Mouse (Mus musculus): ENCODE data around the gene Rapgef1.
"Not testable (repeated sequence)": the region's sequence is repeated elsewhere in the genome, so short reads cannot be mapped to it uniquely, and the experiment has no call there.

The Rapgef1 gene

DNA sequence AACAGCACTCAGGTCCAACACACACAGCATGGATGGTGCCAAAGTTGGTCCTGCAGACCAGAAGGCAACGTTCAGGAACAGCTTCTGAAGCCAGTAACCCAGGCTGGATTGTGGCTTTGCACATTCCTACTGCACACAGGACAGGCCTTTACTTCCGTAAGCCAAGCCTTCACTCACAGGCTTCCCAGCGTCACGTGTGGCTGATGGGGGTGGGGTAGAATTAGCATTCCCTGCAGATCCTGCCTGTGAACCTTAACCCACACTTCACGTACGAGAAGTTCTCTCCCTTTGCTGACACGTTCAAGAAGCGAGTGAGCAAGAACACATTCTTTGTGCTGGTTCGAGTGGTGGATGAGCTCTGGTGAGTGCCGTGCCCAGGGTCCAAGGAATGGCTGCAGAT, 113.0 kb downstream of the Rapgef1 start:
- DNase-seq (ENCODE audit: extremely low read depth, insufficient read length, low spot score): no peak

DNA sequence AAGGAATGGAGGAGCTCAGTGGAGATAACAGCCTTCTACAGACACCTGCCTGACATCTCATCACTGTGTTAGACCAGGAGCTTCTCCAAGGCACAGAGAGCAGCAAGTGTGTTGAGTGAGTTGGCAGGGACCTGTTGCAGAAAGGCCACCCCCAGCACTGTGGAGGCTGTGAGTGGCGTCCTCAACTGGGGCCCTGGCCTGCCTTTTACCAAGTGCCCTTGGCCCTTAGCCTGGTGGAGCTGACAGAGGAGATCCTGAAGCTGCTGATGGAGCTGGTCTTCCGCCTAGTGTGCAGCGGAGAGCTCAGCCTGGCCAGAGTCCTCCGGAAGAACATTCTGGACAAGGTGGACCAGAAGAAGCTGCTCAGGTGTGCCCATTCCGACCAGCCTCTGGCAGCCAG, 113.8 kb downstream of the Rapgef1 start:
- no peak for DNase-seq (ENCODE audit: extremely low read depth, insufficient read length, low spot score)

DNA sequence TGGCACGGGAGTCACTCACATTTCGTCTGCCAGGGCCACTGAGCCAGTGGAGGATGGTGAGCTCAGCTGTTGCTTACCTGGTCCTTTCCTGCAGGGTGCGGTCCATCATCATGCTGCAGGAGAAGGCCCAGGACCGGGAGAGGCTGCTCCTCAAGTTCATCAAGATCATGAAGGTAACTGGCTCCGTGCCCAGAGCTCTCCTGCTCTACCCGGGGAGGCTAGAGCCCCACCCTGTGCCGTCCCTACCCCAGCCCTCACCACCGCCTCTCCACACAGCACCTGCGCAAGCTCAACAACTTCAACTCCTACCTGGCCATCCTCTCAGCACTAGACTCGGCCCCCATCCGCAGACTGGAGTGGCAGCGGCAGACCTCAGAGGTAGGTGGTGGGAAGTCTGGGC, 116.2 kb downstream of the Rapgef1 start:
- no peak for DNase-seq (ENCODE audit: extremely low read depth, insufficient read length, low spot score)

DNA sequence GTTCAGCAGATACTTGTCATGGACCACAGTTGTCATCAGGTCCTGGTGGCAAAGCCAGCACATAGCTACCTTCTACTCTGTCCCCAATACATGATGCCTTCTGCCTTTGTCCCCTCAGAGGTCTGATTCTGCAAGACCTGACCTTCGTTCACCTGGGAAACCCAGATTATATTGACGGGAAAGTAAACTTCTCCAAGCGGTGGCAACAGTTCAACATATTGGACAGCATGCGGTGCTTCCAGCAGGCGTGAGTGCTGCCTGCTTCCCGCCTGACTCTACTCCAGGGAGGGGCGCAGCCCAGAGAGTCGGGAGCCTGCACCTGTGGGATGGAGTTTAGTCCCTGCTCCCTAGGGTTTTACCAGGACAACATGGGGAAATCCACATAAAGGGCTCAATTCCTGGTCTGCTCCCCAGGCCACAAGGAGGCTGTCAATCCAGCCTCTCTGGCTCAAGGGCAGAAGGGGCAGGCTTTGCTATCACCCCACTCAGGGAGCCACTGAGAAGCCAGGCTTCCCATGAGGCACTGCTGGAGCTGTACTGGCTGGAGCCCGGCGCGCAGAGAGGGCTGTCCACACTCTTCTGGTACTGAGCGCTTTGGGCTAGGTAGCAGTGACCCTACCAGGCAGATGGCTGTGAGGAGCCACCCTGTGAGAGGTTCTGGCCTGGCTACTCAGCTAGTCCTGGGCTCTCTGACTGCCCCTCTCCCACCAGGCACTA, 117.8 kb downstream of the Rapgef1 start:
- no peak for DNase-seq (ENCODE audit: extremely low read depth, insufficient read length, low spot score)

DNA sequence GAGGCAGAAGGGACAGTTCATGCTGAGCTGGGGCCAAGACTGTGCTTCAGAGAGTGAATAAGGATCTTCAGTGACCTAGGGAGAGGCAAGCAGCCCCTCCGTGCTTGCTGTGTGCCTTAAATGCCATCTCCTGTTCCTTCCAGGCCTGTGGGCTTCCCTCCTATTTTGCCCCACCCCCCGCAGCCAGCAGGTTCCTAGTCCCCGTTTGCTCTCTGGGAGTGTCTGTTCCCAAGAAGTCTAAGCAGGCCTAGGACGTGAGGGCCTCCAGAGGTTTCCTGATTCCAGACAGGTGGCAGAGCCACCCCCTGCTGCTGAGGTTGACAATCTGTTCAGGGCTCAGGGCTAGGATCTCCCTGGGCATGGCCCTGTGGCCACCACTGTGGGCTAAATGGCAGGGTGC, 119.3 kb downstream of the Rapgef1 start:
- DNase-seq (ENCODE audit: extremely low read depth, insufficient read length, low spot score): no peak

DNA sequence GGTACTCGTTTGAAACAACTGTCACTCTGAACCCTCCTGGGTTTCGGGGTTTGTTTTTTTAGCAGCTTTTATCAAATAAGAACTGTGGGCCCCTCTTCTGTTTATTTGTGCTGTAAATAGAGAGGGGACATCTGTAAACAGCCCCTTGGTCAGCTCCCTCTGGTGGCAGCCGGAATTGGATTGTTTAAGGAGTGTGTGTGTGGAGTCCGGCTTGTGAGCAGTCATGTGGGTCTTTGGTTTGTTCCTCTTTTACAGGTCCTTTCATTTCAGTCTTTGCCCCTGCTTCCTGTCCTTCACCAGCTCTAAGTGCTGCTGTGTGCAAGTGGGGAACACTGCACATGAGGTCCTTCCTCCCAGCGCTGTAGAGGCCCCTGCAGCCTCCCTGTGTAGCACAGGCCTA, 119.8 kb downstream of the Rapgef1 start:
- no peak for DNase-seq (ENCODE audit: extremely low read depth, insufficient read length, low spot score)

DNA sequence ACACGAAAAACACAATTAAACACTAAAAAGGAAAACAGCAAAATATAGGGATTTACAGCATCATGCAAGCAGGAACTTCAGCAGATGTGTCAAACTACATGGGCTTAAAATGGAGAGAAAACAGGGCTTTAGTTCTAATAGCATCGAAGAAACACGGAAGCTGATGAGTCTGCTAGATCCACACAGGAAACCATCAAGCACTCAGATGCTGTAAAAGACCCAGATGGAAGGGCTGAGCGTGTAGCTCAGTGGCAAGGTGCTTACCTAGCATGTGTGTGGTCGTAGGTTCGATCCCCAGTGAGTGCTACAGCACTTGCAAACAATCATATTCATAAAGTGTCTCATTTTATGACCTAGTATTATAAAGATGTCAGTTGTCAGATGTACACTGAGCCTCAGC, 121.7 kb downstream of the Rapgef1 start:
- no peak for DNase-seq (ENCODE audit: extremely low read depth, insufficient read length, low spot score)

DNA sequence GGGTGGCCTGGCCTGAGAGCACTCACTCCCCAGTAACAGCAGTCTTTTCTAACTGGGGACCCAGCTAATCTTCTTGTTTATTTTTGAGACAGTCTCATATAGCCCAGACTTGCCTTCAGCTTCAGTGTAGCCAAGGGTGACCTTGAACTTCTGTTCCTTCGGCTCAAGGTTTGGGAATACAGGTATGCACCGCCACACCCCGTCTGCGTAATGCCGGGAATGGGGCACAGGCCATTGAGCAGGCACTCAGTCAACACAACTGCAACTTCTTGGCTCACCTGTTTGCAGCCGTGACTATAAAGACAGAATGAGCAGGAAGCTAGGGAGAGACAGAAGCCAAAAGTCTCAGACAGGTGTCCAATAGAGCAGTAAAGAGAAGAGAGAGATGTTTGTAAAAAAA, 124.7 kb downstream of the Rapgef1 start:
- DNase-seq (ENCODE audit: extremely low read depth, insufficient read length, low spot score): no peak

DNA sequence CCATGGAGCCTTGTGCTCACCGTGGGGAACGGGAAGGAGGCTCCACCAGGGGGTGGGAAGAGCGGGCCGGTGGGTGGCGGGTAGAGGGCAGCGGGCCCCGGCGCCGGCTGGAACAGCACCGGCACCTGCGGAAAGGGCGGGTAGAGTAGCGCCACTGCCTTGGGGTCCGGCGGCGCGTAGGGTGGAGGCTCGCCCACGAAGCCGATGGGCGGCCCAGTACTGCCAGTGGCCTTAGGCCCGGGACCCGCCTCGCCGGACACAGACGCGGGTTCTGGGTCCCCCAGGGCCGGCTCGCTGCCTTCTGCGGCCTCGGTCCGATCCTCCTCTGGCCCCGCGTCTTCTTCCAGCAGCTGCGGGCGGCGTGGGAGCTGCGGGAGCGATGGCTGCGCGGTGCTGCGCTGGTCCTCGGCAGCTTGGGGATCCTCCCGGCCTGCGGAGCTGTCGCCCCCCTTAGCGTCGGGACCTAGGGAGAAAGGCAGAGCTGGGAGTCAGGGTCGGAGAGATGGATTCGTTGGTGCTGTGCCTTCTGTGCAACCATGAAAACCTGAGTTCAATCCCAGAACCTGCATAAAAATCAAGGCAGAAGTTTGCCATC, 127.8 kb downstream of the Rapgef1 start:
- DNase-seq (ENCODE audit: extremely low read depth, insufficient read length, low spot score): no peak

DNA sequence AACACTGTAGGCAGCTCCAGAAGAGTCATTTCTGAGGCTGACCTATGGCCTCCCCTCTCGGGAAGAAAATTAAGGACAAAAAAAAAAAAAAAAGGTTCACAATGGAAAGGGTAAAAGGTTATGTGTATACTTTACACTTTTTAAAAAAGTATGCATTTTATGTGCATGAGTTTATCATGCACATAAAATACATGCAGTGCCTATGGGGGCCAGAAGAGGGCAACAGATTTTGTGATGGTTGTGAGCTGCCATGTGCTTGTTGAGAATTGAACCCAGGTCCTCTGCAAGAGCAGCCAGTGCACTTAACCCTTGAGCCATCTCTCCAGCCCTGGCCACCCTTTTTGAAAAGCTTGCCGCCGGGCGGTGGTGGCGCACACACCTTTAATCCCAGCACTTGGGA, 128.3 kb downstream of the Rapgef1 start:
- DNase-seq (ENCODE audit: extremely low read depth, insufficient read length, low spot score): no peak

DNA sequence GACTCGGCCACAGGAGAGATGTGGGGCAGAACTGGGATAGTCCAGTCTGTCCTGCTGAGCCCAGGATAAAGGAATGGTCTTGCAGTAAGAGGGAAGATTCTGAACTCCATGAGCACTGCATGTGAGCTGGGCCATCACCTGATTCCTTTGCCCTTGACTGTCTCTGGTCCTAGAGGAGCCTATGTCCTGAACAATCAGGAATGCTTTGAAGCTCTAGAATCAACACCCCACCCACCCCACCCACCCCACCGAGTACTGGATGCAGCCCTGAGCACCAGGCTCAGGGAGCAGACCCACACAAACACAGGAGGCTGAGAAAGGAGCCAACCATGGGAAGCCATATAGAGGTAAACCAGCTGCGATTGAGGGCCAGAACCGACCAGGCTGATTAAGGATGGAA, 129.0 kb downstream of the Rapgef1 start:
- no peak for DNase-seq (ENCODE audit: extremely low read depth, insufficient read length, low spot score)

DNA sequence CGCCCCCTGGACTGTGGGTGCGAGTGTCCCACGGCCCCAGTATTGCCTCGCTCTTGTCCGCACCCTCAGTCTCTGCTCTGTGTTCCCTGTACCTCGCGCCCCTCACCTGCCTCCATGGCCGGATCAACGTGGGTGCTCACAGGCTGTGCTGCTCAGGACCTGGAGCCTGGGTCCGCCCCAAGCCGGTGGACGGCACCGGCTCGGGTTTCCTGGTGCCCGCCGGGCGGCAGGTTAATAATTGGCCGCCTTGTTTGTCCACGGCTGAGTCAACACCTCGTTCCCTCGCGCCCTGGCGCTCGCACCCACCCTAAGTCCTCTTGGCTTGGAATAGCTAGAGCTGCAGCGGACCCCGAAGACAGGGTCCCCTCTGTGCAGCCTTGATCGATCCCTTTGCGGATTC, 132.0 kb downstream of the Rapgef1 start, which contains the start of gene Gm13420:
Gene Gm13420 (minus strand): TSS at position 189 of the 400 bp plus-strand sequence.
- DNase-seq (ENCODE audit: extremely low read depth, insufficient read length, low spot score): no peak

DNA sequence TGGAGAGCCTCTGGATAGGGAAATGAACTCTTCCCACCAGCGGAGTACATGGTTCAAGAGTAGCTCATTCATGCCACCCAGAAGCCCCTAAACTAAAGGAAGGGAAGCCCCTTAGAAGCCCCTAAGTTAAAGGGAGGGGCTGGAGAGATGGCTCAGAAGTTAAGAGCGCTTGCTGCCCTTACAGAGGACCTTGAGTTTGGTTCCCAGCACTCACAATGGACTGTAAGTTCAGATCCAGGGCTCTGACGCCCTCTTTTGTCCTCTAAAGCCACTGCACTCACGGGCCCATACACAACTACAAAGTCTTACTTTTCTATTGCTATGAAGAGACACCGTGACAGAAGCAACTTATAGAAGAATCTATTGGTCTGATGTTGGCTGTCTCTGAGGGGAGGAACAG, 132.9 kb downstream of the Rapgef1 start:
- no peak for DNase-seq (ENCODE audit: extremely low read depth, insufficient read length, low spot score)

DNA sequence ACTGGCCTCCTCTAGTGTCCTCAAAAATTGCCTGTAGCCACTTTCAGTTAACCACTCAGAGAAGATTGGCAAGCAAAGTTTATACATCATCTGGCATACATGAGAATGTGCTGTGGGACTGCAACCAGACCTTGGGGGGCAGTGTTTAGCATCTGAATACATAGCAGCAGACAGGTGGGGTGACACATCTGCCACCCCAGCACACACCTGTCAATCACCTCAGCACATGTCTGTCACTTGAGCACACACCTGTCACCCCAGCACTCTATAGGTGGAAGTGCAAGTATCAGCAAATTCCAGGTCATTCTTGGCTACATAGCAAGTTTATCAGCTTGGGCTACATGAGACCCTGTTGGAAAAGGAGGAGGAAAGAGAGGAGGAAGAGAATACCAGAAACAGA, 136.2 kb downstream of the Rapgef1 start:
- DNase-seq (ENCODE audit: extremely low read depth, insufficient read length, low spot score): no peak

DNA sequence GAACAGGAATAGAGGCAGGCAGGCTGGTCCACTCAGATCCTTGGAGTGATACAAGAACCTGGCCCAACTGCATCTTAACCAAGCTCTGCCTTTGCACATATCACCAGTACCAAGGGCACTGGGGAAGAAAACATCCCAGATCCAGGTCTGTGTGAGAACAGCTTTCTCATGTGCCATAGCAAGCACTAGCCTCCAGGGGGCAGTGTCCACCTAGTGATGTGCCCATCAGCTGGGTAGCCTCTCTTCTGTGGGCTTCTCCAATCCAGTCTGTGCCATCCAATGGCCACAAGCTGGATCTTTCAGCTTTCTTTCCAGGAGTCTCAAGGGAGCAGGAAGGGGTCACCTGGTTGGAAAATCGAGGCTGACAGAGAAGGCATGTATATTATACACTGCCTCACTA, 145.3 kb downstream of the Rapgef1 start:
- no peak for DNase-seq (ENCODE audit: extremely low read depth, insufficient read length, low spot score)

DNA sequence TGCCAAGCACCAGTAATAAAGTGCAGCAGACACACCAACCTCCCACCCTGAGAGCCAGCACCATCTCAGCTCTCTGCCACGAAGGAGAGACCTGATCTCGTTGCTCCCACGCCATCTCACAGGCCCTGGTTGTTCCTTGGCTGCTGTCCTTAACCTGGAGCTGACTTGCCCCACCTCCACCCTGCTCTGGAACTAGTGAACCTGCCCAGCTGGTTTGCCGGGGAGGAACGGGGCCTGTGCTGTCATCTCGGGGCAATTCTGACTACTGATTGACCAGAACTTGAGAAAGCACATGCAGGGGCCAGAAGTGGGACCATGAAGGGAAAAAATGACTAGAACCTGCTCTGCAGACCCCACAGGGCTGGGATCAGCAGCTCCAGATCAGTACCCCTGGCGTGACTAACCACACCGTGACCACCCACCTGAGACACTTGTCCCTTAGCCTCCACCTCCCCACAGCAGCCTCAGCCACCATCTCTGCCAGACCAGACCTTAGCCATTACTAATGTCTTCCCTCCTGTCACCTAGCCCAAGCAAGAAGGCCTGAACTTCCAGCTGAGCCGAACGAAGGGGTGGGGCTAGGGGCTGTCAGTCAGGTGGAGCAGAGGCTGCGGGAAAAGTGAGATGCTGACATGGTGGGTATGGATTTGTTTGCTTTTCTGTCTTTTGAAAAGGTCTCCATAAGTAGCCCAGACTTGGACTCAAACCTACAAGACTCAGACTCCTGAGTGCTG, 148.6 kb downstream of the Rapgef1 start:
- DNase-seq (ENCODE audit: extremely low read depth, insufficient read length, low spot score): no peak

DNA sequence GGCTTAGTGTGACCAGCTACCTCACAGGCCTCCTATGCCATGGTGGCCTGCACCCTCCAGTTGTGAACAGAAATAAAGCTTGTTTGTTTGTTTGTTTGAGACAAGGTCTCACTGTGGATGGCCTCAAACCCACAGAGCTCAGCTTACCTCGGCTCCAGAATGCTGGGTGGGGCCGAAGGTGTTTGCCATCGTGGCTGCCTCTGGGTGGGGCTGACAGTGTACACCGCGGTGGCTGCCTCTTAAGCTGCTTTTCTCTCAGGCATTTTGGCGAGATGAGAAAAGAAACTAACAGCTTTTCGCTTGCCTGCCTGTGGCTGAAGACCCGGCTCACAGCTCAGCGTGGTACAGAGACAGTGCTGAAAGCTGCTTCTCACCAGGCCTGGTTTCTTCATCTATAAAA, 149.4 kb downstream of the Rapgef1 start:
- no peak for DNase-seq (ENCODE audit: extremely low read depth, insufficient read length, low spot score)

DNA sequence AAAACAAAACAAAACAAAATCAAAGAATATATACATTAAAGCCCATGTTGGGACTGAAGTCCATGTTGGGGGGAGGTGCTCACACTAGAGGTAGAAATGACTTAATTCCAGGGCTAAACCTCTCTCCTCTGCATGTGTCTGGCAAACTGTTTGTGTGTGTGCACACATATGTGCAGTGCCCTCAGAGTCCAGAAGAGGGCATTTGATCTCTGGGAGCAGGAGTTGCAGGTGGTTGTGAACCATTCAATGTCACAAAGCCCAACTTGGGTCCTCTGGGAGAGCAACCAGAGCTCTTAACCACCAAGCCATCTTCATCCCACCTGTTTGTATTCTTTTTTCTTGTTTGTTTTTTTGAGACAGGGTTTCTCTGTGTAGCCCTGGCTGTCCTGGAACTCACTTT, 150.6 kb downstream of the Rapgef1 start:
- DNase-seq (ENCODE audit: extremely low read depth, insufficient read length, low spot score): no peak

DNA sequence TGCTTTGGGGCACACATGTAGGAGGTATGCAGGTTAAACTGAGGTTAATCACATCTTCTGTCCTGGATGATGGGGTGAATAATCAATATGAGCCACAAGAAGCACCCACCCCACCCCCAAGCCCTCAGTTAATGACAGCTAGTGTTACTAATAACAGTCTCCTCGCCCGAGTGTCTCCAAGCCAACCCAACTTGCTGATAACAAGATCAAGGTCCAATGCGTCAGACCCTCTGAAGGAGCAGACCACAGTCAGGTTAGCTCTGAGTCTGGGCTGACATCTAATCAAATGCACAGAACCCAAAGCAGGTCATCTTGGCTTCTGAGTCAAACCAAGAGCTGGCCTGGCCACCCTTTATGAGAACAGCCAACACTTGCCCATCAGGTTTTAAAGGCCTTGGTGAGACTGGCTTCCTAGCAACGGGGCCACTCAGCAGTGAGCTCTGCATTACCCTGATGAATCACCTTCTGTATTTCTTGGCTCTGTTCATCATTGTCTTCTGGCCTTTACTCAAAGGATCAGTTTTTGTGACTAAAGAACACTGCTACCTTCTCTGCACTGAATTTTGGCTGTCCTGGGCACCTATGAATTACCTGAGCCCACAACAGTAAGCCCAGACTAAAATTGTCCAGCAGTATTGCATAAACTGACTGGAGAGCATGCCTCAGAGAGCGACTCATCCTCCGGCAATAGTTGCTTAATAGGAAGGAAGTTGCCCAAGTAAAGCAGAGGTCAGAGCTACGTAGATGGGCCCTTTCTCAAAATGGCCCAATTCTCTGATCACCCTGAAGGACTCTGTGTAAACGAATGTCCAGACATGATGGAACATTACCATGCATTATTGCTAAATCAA, 152.3 kb downstream of the Rapgef1 start:
- peak; percentile 46 for DNase-seq (ENCODE audit: extremely low read depth, insufficient read length, low spot score)

DNA sequence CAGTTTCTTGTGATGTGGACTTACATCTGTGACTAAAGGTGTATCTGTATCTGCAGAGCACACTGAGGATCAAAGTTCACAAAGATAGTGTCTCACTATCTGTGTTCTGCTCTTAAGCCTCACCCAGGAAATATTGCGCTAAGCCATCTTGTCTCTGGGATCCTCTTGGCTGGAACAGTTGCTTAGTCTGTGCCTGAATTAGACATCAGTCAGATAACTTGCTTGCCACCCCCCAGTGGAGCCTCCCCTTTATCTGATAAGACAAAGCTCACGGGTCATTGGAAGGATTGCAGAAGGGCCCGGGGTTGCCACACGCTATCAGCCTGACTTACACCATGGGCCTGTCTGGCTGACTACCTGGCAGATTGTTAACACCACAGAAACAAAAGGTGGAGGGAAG, 153.8 kb downstream of the Rapgef1 start:
- no peak for DNase-seq (ENCODE audit: extremely low read depth, insufficient read length, low spot score)

DNA sequence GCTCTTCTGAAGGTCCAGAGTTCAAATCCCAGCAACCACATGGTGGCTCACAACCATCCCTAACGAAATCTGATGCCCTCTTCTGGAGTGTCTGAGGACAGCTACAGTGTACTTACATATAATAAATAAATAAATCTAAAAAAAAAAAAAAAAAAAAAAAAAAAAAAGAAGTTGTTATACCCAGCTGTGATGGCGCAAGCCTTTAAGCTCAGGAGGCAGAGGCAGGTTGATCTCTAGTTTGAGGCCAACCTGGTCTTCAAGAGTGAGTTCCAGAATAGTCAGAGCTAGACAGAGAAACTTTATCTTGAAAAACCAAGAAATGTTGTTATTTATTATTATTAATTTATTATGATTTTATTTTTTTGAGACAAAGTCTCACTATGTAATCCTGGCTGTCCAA, 161.7 kb downstream of the Rapgef1 start:
- DNase-seq (ENCODE audit: extremely low read depth, insufficient read length, low spot score): not testable (repeated sequence)
